Mouse (Mus musculus) stomach, embryonic 14.5 days (tissue): ENCODE measurements around the gene Zfyve1. TPM values are rescaled to one million over a fixed set of nuclear protein-coding genes. Genes with fewer than 3 reads are reported as not detected.

Experiments
- ATAC-seq: fragments of 200-750 bp; cut with Nextera tagmentation; 2 replicates; pipeline ENCODE4 v1.8.0; 2017; ENCODE audit warnings: low read depth, moderate TSS enrichment; ENCODE audit not compliant: insufficient number of reproducible peaks, insufficient read depth, low FRiP score
- H3K27ac ChIP-seq: fragments of 300-500 bp; sonication (generic); 2 replicates; pipeline ENCODE4 v1.5.1; 2014; ENCODE audit warnings: mild to moderate bottlenecking, low read length, moderate library complexity, mixed read lengths
- H3K27me3 ChIP-seq: fragments of 300-500 bp; sonication (generic); 2 replicates; pipeline ENCODE4 v1.6.1; 2014; ENCODE audit warnings: low read length, control low read depth, mixed read lengths; ENCODE audit not compliant: control insufficient read depth, insufficient read depth
- H3K36me3 ChIP-seq: fragments of 300-500 bp; sonication (generic); 2 replicates; pipeline ENCODE4 v1.6.1; 2014; ENCODE audit warnings: mild to moderate bottlenecking, control low read depth, low read length, moderate library complexity, mixed read lengths; ENCODE audit not compliant: control insufficient read depth, insufficient read depth
- H3K4me1 ChIP-seq: fragments of 300-500 bp; sonication (generic); 2 replicates; pipeline ENCODE4 v1.6.1; 2014; ENCODE audit warnings: low read length, control low read depth, mixed read lengths; ENCODE audit not compliant: control insufficient read depth, insufficient read depth
- H3K4me2 ChIP-seq: fragments of 300-500 bp; sonication (generic); replicated peaks from 2 replicates; pipeline ENCODE4 v1.6.1; 2014; ENCODE audit warnings: low read depth, low read length, control low read depth
- H3K4me3 ChIP-seq: fragments of 300-500 bp; sonication (generic); 2 replicates; pipeline ENCODE4 v1.5.1; 2014; ENCODE audit warnings: low read depth, low read length, control low read depth
- H3K9ac ChIP-seq: fragments of 300-500 bp; sonication (generic); replicated peaks from 2 replicates; pipeline ENCODE4 v1.6.1; 2014; ENCODE audit warnings: low read depth, mild to moderate bottlenecking, control low read depth, low read length, moderate library complexity, mixed read lengths
- H3K9me3 ChIP-seq: fragments of 300-500 bp; sonication (generic); 2 replicates; pipeline ENCODE4 v1.6.1; 2016; ENCODE audit warnings: low read depth, low read length, control low read depth; ENCODE audit not compliant: control insufficient read depth
- WGBS: fragments of 180-500 bp; shearing (Covaris S2); extraction: QIAGEN DNeasy Blood & Tissue Kit; methylation state at CpG from one replicate; pipeline ENCODE4 v1.1.7; 2014; 5-methylcytosine and 5-hydroxymethylcytosine counted together
- polyA plus RNA-seq: library from polyadenylated mRNA; unstranded; fragments of >200 nt; fragmentation: Nextera tagmentation; extraction: Ambion mirVana; gene quantifications from 2 replicates; pipeline ENCODE4 v1.2.1, GENCODE M21; 2014

Zfyve1 gene
- polyA plus RNA-seq, 1 experiment from 2014 or later: 15.9 TPM

GRCm38 (mm10) chr12:83594454-83595040 lies 2.5 kb downstream of the Zfyve1 start:
- H3K4me2 ChIP-seq: no peak overlapping the region
- peaks cover 33% of the 10 kb centered on the region for H3K36me3 ChIP-seq
- H3K27me3 ChIP-seq: no peaks in the 10 kb centered on the region
- no peak overlapping the region for H3K27ac ChIP-seq
- H3K4me1 ChIP-seq: no peaks in the 10 kb centered on the region
- no peak overlapping the region for H3K4me3 ChIP-seq
- WGBS: 82% methylated on average over 9 of the region's 9 CpGs
- no peak overlapping the region for H3K9ac ChIP-seq
- H3K9me3 ChIP-seq: no peaks in the 10 kb centered on the region
- ATAC-seq: no peak

GRCm38 (mm10) chr12:83591754-83592501 lies 5.1 kb downstream of the Zfyve1 start:
- Histone ChIP-seq H3K9ac (no peak overlapping the region), H3K4me3 (no peak overlapping the region), H3K27ac (no peak overlapping the region), H3K36me3 (peaks cover 47% of the 10 kb centered on the region), H3K4me2 (no peak overlapping the region), H3K4me1 (no peaks in the 10 kb centered on the region), H3K9me3 (no peaks in the 10 kb centered on the region), H3K27me3 (no peaks in the 10 kb centered on the region)
- ATAC-seq: no peak
- 87% methylated on average over 8 of the region's 8 CpGs for WGBS

GRCm38 (mm10) chr12:83586628-83587027 lies 10.4 kb downstream of the Zfyve1 start:
- ATAC-seq: no peak
- H3K9me3 ChIP-seq: no peaks in the 10 kb centered on the region
- no peaks in the 10 kb centered on the region for H3K27me3 ChIP-seq
- no peak overlapping the region for H3K9ac ChIP-seq
- no peaks in the 10 kb centered on the region for H3K4me1 ChIP-seq
- peaks cover 31% of the 10 kb centered on the region for H3K36me3 ChIP-seq
- no peak overlapping the region for H3K4me3 ChIP-seq
- no peak overlapping the region for H3K27ac ChIP-seq
- WGBS: 93% methylated on average over 5 of the region's 5 CpGs
- H3K4me2 ChIP-seq: no peak overlapping the region

GRCm38 (mm10) chr12:83582747-83583146 lies 14.3 kb downstream of the Zfyve1 start:
- no peak for ATAC-seq
- WGBS: 83% methylated on average over 4 of the region's 4 CpGs
- no peak overlapping the region for H3K4me2 ChIP-seq

GRCm38 (mm10) chr12:83582106-83582505 lies 14.9 kb downstream of the Zfyve1 start:
- no peaks in the 10 kb centered on the region for H3K27me3 ChIP-seq
- H3K27ac ChIP-seq: no peak overlapping the region
- no peak for ATAC-seq
- WGBS: 58% methylated on average over 4 of the region's 4 CpGs
- H3K9ac ChIP-seq: no peak overlapping the region
- no peak overlapping the region for H3K4me2 ChIP-seq
- no peak overlapping the region for H3K4me3 ChIP-seq
- H3K36me3 ChIP-seq: peaks cover 12% of the 10 kb centered on the region
- no peaks in the 10 kb centered on the region for H3K4me1 ChIP-seq
- H3K9me3 ChIP-seq: no peaks in the 10 kb centered on the region

More at GRCm38 (mm10) chr12:83582747-83583146, 14.3 kb downstream of the Zfyve1 start:
- H3K36me3 ChIP-seq: peaks cover 17% of the 10 kb centered on the region
- no peaks in the 10 kb centered on the region for H3K4me1 ChIP-seq
- H3K27ac ChIP-seq: no peak overlapping the region
- H3K27me3 ChIP-seq: no peaks in the 10 kb centered on the region
- no peak overlapping the region for H3K9ac ChIP-seq
- no peak overlapping the region for H3K4me3 ChIP-seq
- no peaks in the 10 kb centered on the region for H3K9me3 ChIP-seq

- no peaks in the 10 kb centered on the region for H3K9me3 ChIP-seq
- no peak for ATAC-seq
- H3K4me3 ChIP-seq: no peak overlapping the region
- no peak overlapping the region for H3K27ac ChIP-seq
- H3K9ac ChIP-seq: no peak overlapping the region
- WGBS: 89% methylated on average over 3 of the region's 3 CpGs
- H3K27me3 ChIP-seq: no peaks in the 10 kb centered on the region
- H3K36me3 ChIP-seq: peaks cover 14% of the 10 kb centered on the region; the same call in 1 of the 2 replicates
- H3K4me1 ChIP-seq: no peaks in the 10 kb centered on the region
- no peak overlapping the region for H3K4me2 ChIP-seq
Measured at GRCm38 (mm10) chr12:83580283-83580682, 16.7 kb downstream of the Zfyve1 start.

- peaks cover 19% of the 10 kb centered on the region; the same call in 1 of the 2 replicates for H3K36me3 ChIP-seq
- H3K9ac ChIP-seq: no peak overlapping the region
- H3K27ac ChIP-seq: peak overlapping the region; percentile 22; the same call in 1 of the 2 replicates
- H3K27me3 ChIP-seq: no peaks in the 10 kb centered on the region
- H3K4me1 ChIP-seq: no peaks in the 10 kb centered on the region
- H3K4me3 ChIP-seq: no peak overlapping the region
- WGBS: 32% methylated on average over 3 of the region's 3 CpGs
- peak; percentile 90 for ATAC-seq
- no peaks in the 10 kb centered on the region for H3K9me3 ChIP-seq
- no peak overlapping the region for H3K4me2 ChIP-seq
Measured at GRCm38 (mm10) chr12:83578896-83579569, 18.0 kb downstream of the Zfyve1 start.

GRCm38 (mm10) chr12:83578356-83578755 lies 18.7 kb downstream of the Zfyve1 start:
- no peak overlapping the region for H3K4me3 ChIP-seq
- no peaks in the 10 kb centered on the region for H3K4me1 ChIP-seq
- no peak overlapping the region for H3K9ac ChIP-seq
- 78% methylated on average over 2 of the region's 2 CpGs for WGBS
- H3K27me3 ChIP-seq: no peaks in the 10 kb centered on the region
- peaks cover 18% of the 10 kb centered on the region; the same call in 1 of the 2 replicates for H3K36me3 ChIP-seq
- H3K27ac ChIP-seq: no peak overlapping the region
- no peaks in the 10 kb centered on the region for H3K9me3 ChIP-seq
- ATAC-seq: no peak
- no peak overlapping the region for H3K4me2 ChIP-seq
